Mouse (Mus musculus) limb, embryonic 13.5 days (tissue): Measurements from ENCODE around the gene Dpf1. TPM values are rescaled to one million over a fixed set of nuclear protein-coding genes. Genes with fewer than 3 reads are reported as not detected.
A peak's percentile ranks its signal among the peaks of the same experiment; 100 is the strongest.

Source experiments
- ATAC-seq: fragments of 200-750 bp; cut with Nextera tagmentation; 2 replicates; pipeline ENCODE4 v1.8.0; 2017; ENCODE audit warnings: low read depth, moderate number of reproducible peaks, moderate TSS enrichment; ENCODE audit not compliant: low FRiP score
- H3K27ac ChIP-seq: fragments of 300-500 bp; sonication (generic); 2 replicates; pipeline ENCODE4 v1.5.1; 2015; ENCODE audit warnings: inconsistent platforms, mild to moderate bottlenecking, moderate library complexity
- H3K27me3 ChIP-seq: fragments of 300-500 bp; sonication (generic); 2 replicates; pipeline ENCODE4 v1.6.1; 2015; ENCODE audit warnings: mild to moderate bottlenecking, inconsistent platforms
- H3K36me3 ChIP-seq: fragments of 300-500 bp; sonication (generic); 2 replicates; pipeline ENCODE4 v1.6.1; 2015; ENCODE audit warnings: inconsistent platforms, mild to moderate bottlenecking, moderate library complexity
- H3K4me1 ChIP-seq: fragments of 300-500 bp; sonication (generic); 2 replicates; pipeline ENCODE4 v1.6.1; 2015; ENCODE audit warnings: inconsistent platforms
- H3K4me2 ChIP-seq: fragments of 300-500 bp; sonication (generic); replicated peaks from 2 replicates; pipeline ENCODE4 v1.6.1; 2015; ENCODE audit warnings: inconsistent platforms, mild to moderate bottlenecking, moderate library complexity
- H3K4me3 ChIP-seq: fragments of 300-500 bp; sonication (generic); 2 replicates; pipeline ENCODE4 v1.5.1; 2015; ENCODE audit warnings: moderate library complexity, mild to moderate bottlenecking, inconsistent platforms
- H3K9ac ChIP-seq: fragments of 300-500 bp; sonication (generic); 2 replicates; pipeline ENCODE4 v1.6.1; 2015; ENCODE audit warnings: mild to moderate bottlenecking, inconsistent platforms
- H3K9me3 ChIP-seq: fragments of 300-500 bp; sonication (generic); 2 replicates; pipeline ENCODE4 v1.6.1; 2016; ENCODE audit warnings: inconsistent platforms
- WGBS: fragments of 180-500 bp; shearing (Covaris S2); methylation state at CpG from one replicate; pipeline ENCODE4 v1.1.7; 2015; 5-methylcytosine and 5-hydroxymethylcytosine counted together
- polyA plus RNA-seq: library from polyadenylated mRNA; unstranded; fragments of >200 nt; fragmentation: Nextera tagmentation; extraction: Ambion mirVana; gene quantifications from 2 replicates; pipeline ENCODE4 v1.2.1, GENCODE M21; 2015

Gene Dpf1
- polyA plus RNA-seq, 1 experiment from 2014 or later: 21.6 TPM

- 83% methylated on average over 2 of the region's 2 CpGs for WGBS
- Histone ChIP-seq H3K27ac (no peak overlapping the region), H3K36me3 (peaks cover 45% of the 10 kb centered on the region), H3K4me1 (peaks cover 10% of the 10 kb centered on the region), H3K27me3 (no peaks in the 10 kb centered on the region), H3K4me3 (no peak overlapping the region), H3K9ac (no peak overlapping the region), H3K9me3 (no peaks in the 10 kb centered on the region), H3K4me2 (no peak overlapping the region)
- ATAC-seq: no peak
These were observed 34.0 kb downstream of the Dpf1 start for GRCm38 (mm10) chr7:29337766-29338165.

- Histone ChIP-seq H3K4me3 (no peak overlapping the region), H3K27ac (no peak overlapping the region), H3K4me2 (no peak overlapping the region), H3K9me3 (no peaks in the 10 kb centered on the region), H3K4me1 (peaks cover 10% of the 10 kb centered on the region), H3K27me3 (no peaks in the 10 kb centered on the region), H3K36me3 (peaks cover 39% of the 10 kb centered on the region), H3K9ac (no peak overlapping the region)
- WGBS: 85% methylated on average over 9 of the region's 9 CpGs
- ATAC-seq: no peak
These were observed 34.7 kb downstream of the Dpf1 start for GRCm38 (mm10) chr7:29338351-29338919.

- no peak for ATAC-seq
- no peak overlapping the region for H3K9ac ChIP-seq
- no peak overlapping the region for H3K4me2 ChIP-seq
- no peaks in the 10 kb centered on the region for H3K9me3 ChIP-seq
- peaks cover 39% of the 10 kb centered on the region for H3K36me3 ChIP-seq
- H3K4me1 ChIP-seq: peaks cover 10% of the 10 kb centered on the region
- H3K27me3 ChIP-seq: no peaks in the 10 kb centered on the region
- no peak overlapping the region for H3K4me3 ChIP-seq
- no peak overlapping the region for H3K27ac ChIP-seq
- 79% methylated on average over 14 of the region's 14 CpGs for WGBS
These were observed 35.4 kb downstream of the Dpf1 start for GRCm38 (mm10) chr7:29338984-29339679.

- H3K27ac ChIP-seq: no peak overlapping the region
- no peak overlapping the region for H3K4me3 ChIP-seq
- no peaks in the 10 kb centered on the region for H3K9me3 ChIP-seq
- H3K9ac ChIP-seq: no peak overlapping the region
- WGBS: 79% methylated on average over 9 of the region's 9 CpGs
- peaks cover 10% of the 10 kb centered on the region for H3K4me1 ChIP-seq
- no peak overlapping the region for H3K4me2 ChIP-seq
- H3K36me3 ChIP-seq: peaks cover 46% of the 10 kb centered on the region
- H3K27me3 ChIP-seq: no peaks in the 10 kb centered on the region
- ATAC-seq: no peak
These were observed 36.5 kb downstream of the Dpf1 start for GRCm38 (mm10) chr7:29340247-29340646.

GRCm38 (mm10) chr7:29340838-29341237 is 37.1 kb downstream of the Dpf1 start:
- ATAC-seq: no peak
- WGBS: 93% methylated on average over 8 of the region's 8 CpGs
- no peaks in the 10 kb centered on the region for H3K27me3 ChIP-seq
- no peak overlapping the region for H3K9ac ChIP-seq
- H3K36me3 ChIP-seq: peaks cover 42% of the 10 kb centered on the region
- no peak overlapping the region for H3K4me2 ChIP-seq
- H3K4me1 ChIP-seq: peaks cover 10% of the 10 kb centered on the region
- H3K27ac ChIP-seq: no peak overlapping the region
- H3K9me3 ChIP-seq: no peaks in the 10 kb centered on the region
- no peak overlapping the region for H3K4me3 ChIP-seq

- no peak for ATAC-seq
- Histone ChIP-seq H3K4me1 (peaks cover 10% of the 10 kb centered on the region), H3K9ac (0 out of 2 replicates have a peak overlapping the region, but pooled peaks have one; percentile 25), H3K9me3 (no peaks in the 10 kb centered on the region), H3K36me3 (peaks cover 40% of the 10 kb centered on the region), H3K4me3 (no peak overlapping the region), H3K27ac (peak overlapping the region; percentile 44; the same call in 1 of the 2 replicates), H3K4me2 (no peak overlapping the region), H3K27me3 (no peaks in the 10 kb centered on the region)
- WGBS: 60% methylated on average over 12 of the region's 12 CpGs
These were observed 38.0 kb downstream of the Dpf1 start for GRCm38 (mm10) chr7:29341722-29342121.

GRCm38 (mm10) chr7:29342489-29343092 is 38.8 kb downstream of the Dpf1 start:
- 48% methylated on average over 8 of the region's 8 CpGs for WGBS
- Histone ChIP-seq H3K36me3 (peaks cover 37% of the 10 kb centered on the region), H3K9me3 (no peaks in the 10 kb centered on the region), H3K4me1 (peaks cover 10% of the 10 kb centered on the region), H3K4me2 (no peak overlapping the region), H3K9ac (peak overlapping the region; percentile 25; the same call in 1 of the 2 replicates), H3K27me3 (no peaks in the 10 kb centered on the region), H3K27ac (peak overlapping the region; percentile 44; the same call in 1 of the 2 replicates), H3K4me3 (no peak overlapping the region)
- ATAC-seq: no peak

- H3K4me3 ChIP-seq: no peak overlapping the region
- no peak overlapping the region for H3K9ac ChIP-seq
- peaks cover 38% of the 10 kb centered on the region for H3K36me3 ChIP-seq
- no peak for ATAC-seq
- 93% methylated on average over 7 of the region's 7 CpGs for whole genome bisulfite sequencing
- no peak overlapping the region for H3K4me2 ChIP-seq
- H3K9me3 ChIP-seq: no peaks in the 10 kb centered on the region
- H3K4me1 ChIP-seq: peaks cover 10% of the 10 kb centered on the region
- H3K27ac ChIP-seq: no peak overlapping the region
- no peaks in the 10 kb centered on the region for H3K27me3 ChIP-seq
These were observed 40.0 kb downstream of the Dpf1 start for GRCm38 (mm10) chr7:29343746-29344145.

GRCm38 (mm10) chr7:29345534-29345933 is 41.8 kb downstream of the Dpf1 start:
- Histone ChIP-seq H3K27me3 (no peaks in the 10 kb centered on the region), H3K9ac (no peak overlapping the region), H3K36me3 (peaks cover 51% of the 10 kb centered on the region), H3K4me2 (no peak overlapping the region), H3K4me3 (no peak overlapping the region), H3K4me1 (peaks cover 10% of the 10 kb centered on the region), H3K9me3 (no peaks in the 10 kb centered on the region), H3K27ac (no peak overlapping the region)
- no peak for ATAC-seq
- WGBS: 89% methylated on average over 4 of the region's 4 CpGs

GRCm38 (mm10) chr7:29346212-29346611 is 42.5 kb downstream of the Dpf1 start:
- Histone ChIP-seq H3K9ac (no peak overlapping the region), H3K4me2 (no peak overlapping the region), H3K36me3 (peaks cover 58% of the 10 kb centered on the region), H3K27ac (no peak overlapping the region), H3K9me3 (no peaks in the 10 kb centered on the region), H3K4me3 (no peak overlapping the region), H3K4me1 (peaks cover 10% of the 10 kb centered on the region), H3K27me3 (no peaks in the 10 kb centered on the region)
- 66% methylated on average over 3 of the region's 3 CpGs for WGBS
- ATAC-seq: no peak

- H3K4me3 ChIP-seq: no peak overlapping the region
- H3K27ac ChIP-seq: no peak overlapping the region
- H3K9me3 ChIP-seq: no peaks in the 10 kb centered on the region
- no peak overlapping the region for H3K4me2 ChIP-seq
- WGBS: 87% methylated on average over 8 of the region's 10 CpGs
- no peak for ATAC-seq
- no peak overlapping the region for H3K9ac ChIP-seq
- no peaks in the 10 kb centered on the region for H3K4me1 ChIP-seq
- peaks cover 72% of the 10 kb centered on the region for H3K36me3 ChIP-seq
- H3K27me3 ChIP-seq: no peaks in the 10 kb centered on the region
These were observed 46.7 kb downstream of the Dpf1 start for GRCm38 (mm10) chr7:29350489-29350888.

- no peaks in the 10 kb centered on the region for H3K27me3 ChIP-seq
- H3K4me1 ChIP-seq: no peaks in the 10 kb centered on the region
- H3K36me3 ChIP-seq: peaks cover 75% of the 10 kb centered on the region
- no peak for ATAC-seq
- no peak overlapping the region for H3K9ac ChIP-seq
- H3K4me3 ChIP-seq: no peak overlapping the region
- WGBS: 90% methylated on average over 8 of the region's 8 CpGs
- H3K4me2 ChIP-seq: no peak overlapping the region
- H3K27ac ChIP-seq: no peak overlapping the region
- H3K9me3 ChIP-seq: no peaks in the 10 kb centered on the region
These were observed 48.5 kb downstream of the Dpf1 start for GRCm38 (mm10) chr7:29352246-29352645.
